Mouse (Mus musculus): ENCODE data around the gene Npr1.

DNA sequence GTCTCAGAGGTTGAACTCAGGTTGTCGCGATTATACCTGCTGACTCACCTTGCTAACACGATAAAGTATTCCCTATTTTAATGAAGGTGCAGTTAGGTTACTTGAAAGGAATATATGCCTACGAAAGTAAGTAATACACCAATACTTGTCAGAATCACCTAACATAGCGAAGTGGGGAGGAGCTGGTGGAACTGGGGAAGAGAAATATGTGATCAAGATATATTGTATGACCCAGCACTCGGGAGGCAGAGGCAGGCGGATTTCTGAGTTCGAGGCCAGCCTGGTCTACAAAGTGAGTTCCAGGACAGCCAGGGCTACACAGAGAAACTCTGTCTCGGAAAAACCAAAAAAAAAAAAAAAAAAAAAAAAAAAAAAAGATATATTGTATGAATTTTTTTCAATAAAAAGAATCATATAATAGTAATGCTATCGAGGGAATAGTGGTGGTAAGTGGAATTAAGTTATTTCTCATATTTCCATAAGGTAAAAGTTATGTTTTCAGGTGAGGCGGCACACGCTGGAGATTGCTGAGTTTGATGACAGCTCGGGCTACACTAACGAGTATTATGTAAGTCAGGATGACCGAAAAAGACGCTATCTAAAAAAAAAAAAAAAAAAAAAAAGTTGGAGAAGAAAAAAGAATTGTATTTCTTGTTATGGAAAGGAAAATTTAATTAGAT, 9.6 kb upstream of the Npr1 start:
- TF ChIP-seq CHD2 (IDR thresholded peaks at IDR 0.05; ENCODE audit: low read depth, low read length) (no peak), ZNF384 (IDR thresholded peaks at IDR 0.05; ENCODE audit: low read depth, low read length) (peak; percentile 83), HCFC1 (IDR thresholded peaks at IDR 0.05; ENCODE audit: borderline replicate concordance, insufficient read depth, low read length) (no peak), ZC3H11A (IDR thresholded peaks at IDR 0.05; ENCODE audit: borderline replicate concordance, low read depth, low read length) (no peak), MAFK (IDR thresholded peaks at IDR 0.05; ENCODE audit: insufficient read depth, low read depth, low read length) (no peak)
